8 mouse cellular contexts compared by ENCODE assay signal in genomic region chr3:38481106-38481505, GRCm38 (mm10). TPM values are rescaled to one million over a fixed set of nuclear protein-coding genes. Genes with fewer than 3 reads are reported as not detected.
DNase-seq lines count a peak whose midpoint lies in the region; ATAC-seq lines count a peak whose summit lies in the region.

No protein-coding gene starts in this region.

- no peak overlapping the region for H3K9ac ChIP-seq in liver, embryonic 11.5 days (ENCODE audit: low read depth, low read length)
- no peak overlapping the region for H3K9ac ChIP-seq in intestine, embryonic 16.5 days (ENCODE audit: low read depth, low read length)
- no peak overlapping the region for H3K9ac ChIP-seq in neural tube, embryonic 14.5 days (replicated peaks; ENCODE audit: low read depth, low read length)

- no peak for DNase-seq in liver, embryonic 11.5 days (ENCODE audit: low spot score)
- no peak for DNase-seq in liver
- DNase-seq in forebrain, embryonic 10.5 days (ENCODE audit: extremely low spot score, low spot score): no peak
- no peak for DNase-seq in cerebellum, adult 11 months
- no peak for DNase-seq in layer of hippocampus, postnatal 36 days
- no peak for DNase-seq in left cerebral cortex, postnatal 10 days (ENCODE audit: extremely low spot score in 1 of 2, low spot score in 2 of 2)

- H3K4me1 ChIP-seq in liver, embryonic 11.5 days (replicated peaks; ENCODE audit: control insufficient read depth, insufficient read depth, low read length): peaks cover 4% of the 10 kb centered on the region; the same call in 1 of the 2 replicates
- H3K4me1 ChIP-seq in forebrain, embryonic 10.5 days: peaks cover 48% of the 10 kb centered on the region
- H3K4me1 ChIP-seq in intestine, embryonic 16.5 days (ENCODE audit: control insufficient read depth, insufficient read depth, low read length): peaks cover 27% of the 10 kb centered on the region
- peaks cover 51% of the 10 kb centered on the region for H3K4me1 ChIP-seq in neural tube, embryonic 14.5 days (ENCODE audit: control insufficient read depth, insufficient read depth, low read length)

- WGBS in liver, embryonic 11.5 days: 79% methylated on average over 1 of the region's 1 CpGs
- WGBS in forebrain, embryonic 10.5 days: 69% methylated on average over 1 of the region's 1 CpGs
- 53% methylated on average over 1 of the region's 1 CpGs for WGBS in intestine, embryonic 16.5 days
- WGBS in neural tube, embryonic 14.5 days: 36% methylated on average over 1 of the region's 1 CpGs

- H3K4me3 ChIP-seq in liver, embryonic 11.5 days (ENCODE audit: low read depth, low read length): no peak overlapping the region
- peak overlapping the region; percentile 30; the same call in 1 of the 2 replicates for H3K4me3 ChIP-seq in forebrain, embryonic 10.5 days
- H3K4me3 ChIP-seq in intestine, embryonic 16.5 days (ENCODE audit: low read length): peak overlapping the region; percentile 6; the same call in 1 of the 2 replicates
- peak overlapping the region; percentile 19 for H3K4me3 ChIP-seq in neural tube, embryonic 14.5 days (ENCODE audit: low read depth, low read length)

- no peaks in the 10 kb centered on the region for H3K27me3 ChIP-seq in liver, embryonic 11.5 days (replicated peaks; ENCODE audit: control insufficient read depth, insufficient read depth, low read length)
- no peaks in the 10 kb centered on the region for H3K27me3 ChIP-seq in forebrain, embryonic 10.5 days (ENCODE audit: poor library complexity, severe bottlenecking)
- no peaks in the 10 kb centered on the region for H3K27me3 ChIP-seq in intestine, embryonic 16.5 days (replicated peaks; ENCODE audit: control insufficient read depth, insufficient read depth, low read length)
- no peaks in the 10 kb centered on the region for H3K27me3 ChIP-seq in neural tube, embryonic 14.5 days (ENCODE audit: control insufficient read depth, insufficient read depth, low read length)

- no peak for ATAC-seq in liver, embryonic 11.5 days (replicated peaks; ENCODE audit: low FRiP score)
- no peak for ATAC-seq in intestine, embryonic 16.5 days
- no peak for ATAC-seq in neural tube, embryonic 14.5 days (ENCODE audit: low read depth)

- peak overlapping the region; percentile 37 for H3K4me2 ChIP-seq in liver, embryonic 11.5 days
- H3K4me2 ChIP-seq in intestine, embryonic 16.5 days (ENCODE audit: low read depth, low read length): peak overlapping the region; percentile 43
- H3K4me2 ChIP-seq in neural tube, embryonic 14.5 days (ENCODE audit: low read depth, low read length): peak overlapping the region; percentile 96

- H3K36me3 ChIP-seq in liver, embryonic 11.5 days (ENCODE audit: control insufficient read depth, insufficient read depth, low read length): peaks cover 3% of the 10 kb centered on the region; the same call in 1 of the 2 replicates
- H3K36me3 ChIP-seq in forebrain, embryonic 10.5 days (replicated peaks): peaks cover 61% of the 10 kb centered on the region
- no peaks in the 10 kb centered on the region for H3K36me3 ChIP-seq in intestine, embryonic 16.5 days (ENCODE audit: control insufficient read depth, insufficient read depth, low read length)
- 0 out of 2 replicates have a peak, but pooled peaks cover 4% of the 10 kb centered on the region for H3K36me3 ChIP-seq in neural tube, embryonic 14.5 days (ENCODE audit: control insufficient read depth, insufficient read depth, low read length)

- intact Hi-C loops in left cerebral cortex, postnatal 10 days (cut with DNase I): loop anchor here (5.0 to 10.0 kb wide), 3 partner anchors 226 to 366 kb away; no protein-coding TSS in a partner anchor

- H3K9me3 ChIP-seq in liver, embryonic 11.5 days (ENCODE audit: control insufficient read depth, low read length): no peaks in the 10 kb centered on the region
- no peaks in the 10 kb centered on the region for H3K9me3 ChIP-seq in forebrain, embryonic 10.5 days
- H3K9me3 ChIP-seq in intestine, embryonic 16.5 days (ENCODE audit: control insufficient read depth, low read length): no peaks in the 10 kb centered on the region
- no peaks in the 10 kb centered on the region for H3K9me3 ChIP-seq in neural tube, embryonic 14.5 days (ENCODE audit: control insufficient read depth, low read length)

- H3K27ac ChIP-seq in liver, embryonic 11.5 days (ENCODE audit: low read depth, low read length): no peak overlapping the region
- H3K27ac ChIP-seq in forebrain, embryonic 10.5 days: no peak overlapping the region
- H3K27ac ChIP-seq in intestine, embryonic 16.5 days (ENCODE audit: low read length): no peak overlapping the region
- no peak overlapping the region for H3K27ac ChIP-seq in neural tube, embryonic 14.5 days (ENCODE audit: low read depth, low read length)

RNA-seq across cellular contexts. Expression of gene Ankrd50, which starts 3.5 kb away (rescaled TPM):
- polyA plus RNA-seq in liver, embryonic 11.5 days (2014; fragmentation: Nextera tagmentation; extraction: Ambion mirVana): 11.2 and 11.7 TPM in 2 replicates
- 16.3 and 19.0 TPM in 2 replicates for polyA plus RNA-seq in forebrain, embryonic 10.5 days (2016; fragmentation: Nextera tagmentation; extraction: Ambion mirVana)
- 7.9 and 11.5 TPM in 2 replicates for polyA plus RNA-seq in intestine, embryonic 16.5 days (2015; fragmentation: Nextera tagmentation; extraction: Ambion mirVana)
- 21.3 and 33.4 TPM in 2 replicates for polyA plus RNA-seq in neural tube, embryonic 14.5 days (2014; fragmentation: Nextera tagmentation; extraction: Ambion mirVana)
- 10 to 100 TPM; 48.1 to 51.1 TPM for total RNA-seq in layer of hippocampus, postnatal 36 days (2021)
- total RNA-seq in left cerebral cortex, postnatal 10 days (2021): 10 to 100 TPM; 79.5 to 80.2 TPM

Comparison
In these comparisons a context has a peak if more than half of its experiments do, and no peak if none do; other contexts are left out.
1. H3K4me2 ChIP-seq: peak in every context shown above with its lines; median percentile 96 in neural tube, embryonic 14.5 days; 43 in intestine, embryonic 16.5 days; 37 in liver, embryonic 11.5 days.